Mouse (Mus musculus): ENCODE data around the gene Anxa6. TPM values are rescaled to one million over a fixed set of nuclear protein-coding genes. Genes with fewer than 3 reads are reported as not detected.

The Anxa6 gene
- polyA plus RNA-seq, 1 experiment from 2014 or later = 112 TPM

GRCm38 (mm10) chr11:55027204-55027855 lies 5.9 kb downstream of the Anxa6 start:
- no peak overlapping the region for H3K9ac ChIP-seq (replicated peaks; ENCODE audit: low read length)
- ATAC-seq (replicated peaks; ENCODE audit: insufficient number of reproducible peaks, low FRiP score, low TSS enrichment, low read depth) = no peak
- H3K36me3 ChIP-seq (replicated peaks; ENCODE audit: control insufficient read depth, insufficient read depth, low read depth, low read length) = no peaks in the 10 kb centered on the region
- H3K27ac ChIP-seq (replicated peaks; ENCODE audit: low read depth, low read length) = no peak overlapping the region
- no peaks in the 10 kb centered on the region for H3K27me3 ChIP-seq (ENCODE audit: control insufficient read depth, insufficient read depth, low read length)
- H3K4me3 ChIP-seq (ENCODE audit: low read depth, low read length) = no peak overlapping the region
- peaks cover 17% of the 10 kb centered on the region for H3K4me1 ChIP-seq (ENCODE audit: control insufficient read depth, insufficient read depth, low read length)
- WGBS = 62% methylated on average over 2 of the region's 2 CpGs
- H3K4me2 ChIP-seq (ENCODE audit: low read depth, low read length) = no peak overlapping the region
- no peaks in the 10 kb centered on the region for H3K9me3 ChIP-seq (replicated peaks; ENCODE audit: control insufficient read depth, low read length)
- no peak for DNase-seq (ENCODE audit: low spot score)

- no peak overlapping the region for H3K27ac ChIP-seq (replicated peaks; ENCODE audit: low read depth, low read length)
- H3K4me1 ChIP-seq (ENCODE audit: control insufficient read depth, insufficient read depth, low read length) = peaks cover 7% of the 10 kb centered on the region
- no peaks in the 10 kb centered on the region for H3K27me3 ChIP-seq (ENCODE audit: control insufficient read depth, insufficient read depth, low read length)
- no peaks in the 10 kb centered on the region for H3K36me3 ChIP-seq (replicated peaks; ENCODE audit: control insufficient read depth, insufficient read depth, low read depth, low read length)
- DNase-seq (ENCODE audit: low spot score) (no peak), ATAC-seq (replicated peaks; ENCODE audit: insufficient number of reproducible peaks, low FRiP score, low TSS enrichment, low read depth) (no peak)
- no peaks in the 10 kb centered on the region for H3K9me3 ChIP-seq (replicated peaks; ENCODE audit: control insufficient read depth, low read length)
- H3K9ac ChIP-seq (replicated peaks; ENCODE audit: low read length) = no peak overlapping the region
- no peak overlapping the region for H3K4me2 ChIP-seq (ENCODE audit: low read depth, low read length)
- no peak overlapping the region for H3K4me3 ChIP-seq (ENCODE audit: low read depth, low read length)
- 94% methylated on average over 4 of the region's 4 CpGs for WGBS
Observed at GRCm38 (mm10) chr11:55025896-55026295, 7.3 kb downstream of the Anxa6 start.

- H3K9me3 ChIP-seq (replicated peaks; ENCODE audit: control insufficient read depth, low read length) = no peaks in the 10 kb centered on the region
- no peaks in the 10 kb centered on the region for H3K27me3 ChIP-seq (ENCODE audit: control insufficient read depth, insufficient read depth, low read length)
- no peak for DNase-seq (ENCODE audit: low spot score)
- H3K36me3 ChIP-seq (replicated peaks; ENCODE audit: control insufficient read depth, insufficient read depth, low read depth, low read length) = no peaks in the 10 kb centered on the region
- H3K4me2 ChIP-seq (ENCODE audit: low read depth, low read length) = no peak overlapping the region
- H3K9ac ChIP-seq (replicated peaks; ENCODE audit: low read length) = no peak overlapping the region; the same call in 1 of the 2 replicates
- peaks cover 7% of the 10 kb centered on the region for H3K4me1 ChIP-seq (ENCODE audit: control insufficient read depth, insufficient read depth, low read length)
- no peak overlapping the region for H3K4me3 ChIP-seq (ENCODE audit: low read depth, low read length)
- ATAC-seq (replicated peaks; ENCODE audit: insufficient number of reproducible peaks, low FRiP score, low TSS enrichment, low read depth) = no peak
- H3K27ac ChIP-seq (replicated peaks; ENCODE audit: low read depth, low read length) = peak overlapping the region; percentile 83
- WGBS = 79% methylated on average over 3 of the region's 3 CpGs
Observed at GRCm38 (mm10) chr11:55023583-55023982, 9.7 kb downstream of the Anxa6 start.

- DNase-seq (ENCODE audit: low spot score) = peak; percentile 89
- Histone ChIP-seq H3K4me1 (ENCODE audit: control insufficient read depth, insufficient read depth, low read length) (peaks cover 7% of the 10 kb centered on the region), H3K27me3 (ENCODE audit: control insufficient read depth, insufficient read depth, low read length) (no peaks in the 10 kb centered on the region), H3K27ac (replicated peaks; ENCODE audit: low read depth, low read length) (peak overlapping the region; percentile 83), H3K4me3 (ENCODE audit: low read depth, low read length) (no peak overlapping the region), H3K4me2 (ENCODE audit: low read depth, low read length) (peak overlapping the region; percentile 17; the same call in 1 of the 2 replicates), H3K36me3 (replicated peaks; ENCODE audit: control insufficient read depth, insufficient read depth, low read depth, low read length) (no peaks in the 10 kb centered on the region), H3K9ac (replicated peaks; ENCODE audit: low read length) (peak overlapping the region; percentile 14; the same call in 1 of the 2 replicates), H3K9me3 (replicated peaks; ENCODE audit: control insufficient read depth, low read length) (no peaks in the 10 kb centered on the region)
- peak; percentile 69 for ATAC-seq (replicated peaks; ENCODE audit: insufficient number of reproducible peaks, low FRiP score, low TSS enrichment, low read depth)
- 10% methylated on average over 10 of the region's 10 CpGs for WGBS
Observed at GRCm38 (mm10) chr11:55023049-55023564, 10.1 kb downstream of the Anxa6 start.

GRCm38 (mm10) chr11:55022508-55022907 lies 10.7 kb downstream of the Anxa6 start:
- Histone ChIP-seq H3K4me2 (ENCODE audit: low read depth, low read length) (no peak overlapping the region), H3K4me3 (ENCODE audit: low read depth, low read length) (no peak overlapping the region), H3K36me3 (replicated peaks; ENCODE audit: control insufficient read depth, insufficient read depth, low read depth, low read length) (no peaks in the 10 kb centered on the region), H3K27me3 (ENCODE audit: control insufficient read depth, insufficient read depth, low read length) (no peaks in the 10 kb centered on the region), H3K27ac (replicated peaks; ENCODE audit: low read depth, low read length) (peak overlapping the region; percentile 83; the same call in 1 of the 2 replicates), H3K4me1 (ENCODE audit: control insufficient read depth, insufficient read depth, low read length) (peaks cover 7% of the 10 kb centered on the region), H3K9ac (replicated peaks; ENCODE audit: low read length) (no peak overlapping the region), H3K9me3 (replicated peaks; ENCODE audit: control insufficient read depth, low read length) (no peaks in the 10 kb centered on the region)
- ATAC-seq (replicated peaks; ENCODE audit: insufficient number of reproducible peaks, low FRiP score, low TSS enrichment, low read depth) (no peak), DNase-seq (ENCODE audit: low spot score) (no peak)
- WGBS = 76% methylated on average over 5 of the region's 5 CpGs

GRCm38 (mm10) chr11:55021859-55022258 lies 11.4 kb downstream of the Anxa6 start:
- Histone ChIP-seq H3K4me2 (ENCODE audit: low read depth, low read length) (no peak overlapping the region), H3K4me1 (ENCODE audit: control insufficient read depth, insufficient read depth, low read length) (peaks cover 7% of the 10 kb centered on the region), H3K27ac (replicated peaks; ENCODE audit: low read depth, low read length) (no peak overlapping the region), H3K4me3 (ENCODE audit: low read depth, low read length) (no peak overlapping the region), H3K9ac (replicated peaks; ENCODE audit: low read length) (no peak overlapping the region), H3K9me3 (replicated peaks; ENCODE audit: control insufficient read depth, low read length) (no peaks in the 10 kb centered on the region), H3K27me3 (ENCODE audit: control insufficient read depth, insufficient read depth, low read length) (no peaks in the 10 kb centered on the region), H3K36me3 (replicated peaks; ENCODE audit: control insufficient read depth, insufficient read depth, low read depth, low read length) (no peaks in the 10 kb centered on the region)
- ATAC-seq (replicated peaks; ENCODE audit: insufficient number of reproducible peaks, low FRiP score, low TSS enrichment, low read depth) = no peak
- no peak for DNase-seq (ENCODE audit: low spot score)
- WGBS = 55% methylated on average over 6 of the region's 6 CpGs

- Histone ChIP-seq H3K9ac (replicated peaks; ENCODE audit: low read length) (no peak overlapping the region), H3K36me3 (replicated peaks; ENCODE audit: control insufficient read depth, insufficient read depth, low read depth, low read length) (no peaks in the 10 kb centered on the region), H3K4me2 (ENCODE audit: low read depth, low read length) (no peak overlapping the region), H3K4me1 (ENCODE audit: control insufficient read depth, insufficient read depth, low read length) (peaks cover 7% of the 10 kb centered on the region), H3K9me3 (replicated peaks; ENCODE audit: control insufficient read depth, low read length) (no peaks in the 10 kb centered on the region), H3K27me3 (ENCODE audit: control insufficient read depth, insufficient read depth, low read length) (no peaks in the 10 kb centered on the region), H3K27ac (replicated peaks; ENCODE audit: low read depth, low read length) (no peak overlapping the region), H3K4me3 (ENCODE audit: low read depth, low read length) (no peak overlapping the region)
- ATAC-seq (replicated peaks; ENCODE audit: insufficient number of reproducible peaks, low FRiP score, low TSS enrichment, low read depth) (no peak), DNase-seq (ENCODE audit: low spot score) (no peak)
Observed at GRCm38 (mm10) chr11:55021458-55021857, 11.8 kb downstream of the Anxa6 start.

GRCm38 (mm10) chr11:55019711-55020110 lies 13.5 kb downstream of the Anxa6 start:
- no peak for DNase-seq (ENCODE audit: low spot score)
- H3K4me3 ChIP-seq (ENCODE audit: low read depth, low read length) = no peak overlapping the region
- H3K27me3 ChIP-seq (ENCODE audit: control insufficient read depth, insufficient read depth, low read length) = no peaks in the 10 kb centered on the region
- no peak overlapping the region for H3K9ac ChIP-seq (replicated peaks; ENCODE audit: low read length)
- H3K9me3 ChIP-seq (replicated peaks; ENCODE audit: control insufficient read depth, low read length) = no peaks in the 10 kb centered on the region
- no peaks in the 10 kb centered on the region for H3K36me3 ChIP-seq (replicated peaks; ENCODE audit: control insufficient read depth, insufficient read depth, low read depth, low read length)
- no peak overlapping the region for H3K4me2 ChIP-seq (ENCODE audit: low read depth, low read length)
- peaks cover 7% of the 10 kb centered on the region for H3K4me1 ChIP-seq (ENCODE audit: control insufficient read depth, insufficient read depth, low read length)
- ATAC-seq (replicated peaks; ENCODE audit: insufficient number of reproducible peaks, low FRiP score, low TSS enrichment, low read depth) = no peak
- 70% methylated on average over 2 of the region's 2 CpGs for WGBS
- no peak overlapping the region for H3K27ac ChIP-seq (replicated peaks; ENCODE audit: low read depth, low read length)
